Mouse (Mus musculus): ENCODE data around the gene Ralgapb.

Gene Ralgapb

GRCm38 (mm10) chr2:158402915-158403314, 6.7 kb upstream of the Ralgapb start:
- no peak for DNase-seq (ENCODE audit: low spot score in 2 of 2)

- no peak for DNase-seq (ENCODE audit: low spot score in 2 of 2)
These were observed 552 bp upstream of the Ralgapb start for GRCm38 (mm10) chr2:158408997-158409594.

GRCm38 (mm10) chr2:158410022-158411014, 670 bp downstream of the Ralgapb start:
- DNase-seq (ENCODE audit: low spot score in 2 of 2): peak; percentile 16 to 20

GRCm38 (mm10) chr2:158413240-158413639, 3.6 kb downstream of the Ralgapb start:
- DNase-seq (ENCODE audit: low spot score in 2 of 2): no peak

GRCm38 (mm10) chr2:158415826-158416225, 6.2 kb downstream of the Ralgapb start:
- no peak for DNase-seq (ENCODE audit: low spot score in 2 of 2)

GRCm38 (mm10) chr2:158418663-158419062, 9.0 kb downstream of the Ralgapb start:
- DNase-seq (ENCODE audit: low spot score in 2 of 2): no peak

GRCm38 (mm10) chr2:158445814-158446213, 36.2 kb downstream of the Ralgapb start:
- DNase-seq (ENCODE audit: low spot score in 2 of 2): no peak

- no peak for DNase-seq (ENCODE audit: low spot score in 2 of 2)
These were observed 40.2 kb downstream of the Ralgapb start for GRCm38 (mm10) chr2:158449845-158450244.

GRCm38 (mm10) chr2:158456451-158456850, 46.8 kb downstream of the Ralgapb start:
- DNase-seq (ENCODE audit: low spot score in 2 of 2): no peak

GRCm38 (mm10) chr2:158457610-158458009, 48.0 kb downstream of the Ralgapb start:
- DNase-seq (ENCODE audit: low spot score in 2 of 2): no peak

- DNase-seq (ENCODE audit: low spot score in 2 of 2): no peak
These were observed 52.8 kb downstream of the Ralgapb start for GRCm38 (mm10) chr2:158462450-158462849.

GRCm38 (mm10) chr2:158474159-158474558, 64.5 kb downstream of the Ralgapb start:
- no peak for DNase-seq (ENCODE audit: low spot score in 2 of 2)

GRCm38 (mm10) chr2:158477640-158478039, 68.0 kb downstream of the Ralgapb start:
- no peak for DNase-seq (ENCODE audit: low spot score in 2 of 2)

- DNase-seq (ENCODE audit: low spot score in 2 of 2): no peak
These were observed 88.8 kb downstream of the Ralgapb start for GRCm38 (mm10) chr2:158498457-158498856.

- no peak for DNase-seq (ENCODE audit: low spot score in 2 of 2)
These were observed 92.5 kb downstream of the Ralgapb start, which contains the start of gene Adig for GRCm38 (mm10) chr2:158501836-158502812. Adig (plus strand) TSS chr2:158502612.

GRCm38 (mm10) chr2:158503226-158503625, 93.6 kb downstream of the Ralgapb start:
- DNase-seq (ENCODE audit: low spot score in 2 of 2): no peak

GRCm38 (mm10) chr2:158503671-158504070, 94.0 kb downstream of the Ralgapb start:
- no peak for DNase-seq (ENCODE audit: low spot score in 2 of 2)

GRCm38 (mm10) chr2:158506475-158506874, 96.8 kb downstream of the Ralgapb start:
- DNase-seq (ENCODE audit: low spot score in 2 of 2): no peak

- no peak for DNase-seq (ENCODE audit: low spot score in 2 of 2)
These were observed 97.4 kb downstream of the Ralgapb start for GRCm38 (mm10) chr2:158507046-158507445.

GRCm38 (mm10) chr2:158510665-158511064, 101.0 kb downstream of the Ralgapb start:
- DNase-seq (ENCODE audit: low spot score in 2 of 2): peak; percentile 13 to 22

GRCm38 (mm10) chr2:158512528-158512927, 102.9 kb downstream of the Ralgapb start, which contains the start of gene Arhgap40:
Arhgap40 (plus strand) TSS chr2:158512796.
- DNase-seq (ENCODE audit: low spot score in 2 of 2): no peak

Measured in spleen, postnatal 36 days (tissue).